Mouse (Mus musculus): ENCODE results near the gene Adamts4. TPM values are rescaled to one million over a fixed set of nuclear protein-coding genes. Genes with fewer than 3 reads are reported as not detected.

The Adamts4 gene
- polyA plus RNA-seq, 1 experiment from 2014 or later = 6.1 TPM

- Histone ChIP-seq H3K36me3 (replicated peaks; ENCODE audit: control insufficient read depth, insufficient read depth, low read depth, low read length) (no peaks in the 10 kb centered on the region), H3K27me3 (ENCODE audit: control insufficient read depth, insufficient read depth, low read length) (no peaks in the 10 kb centered on the region), H3K4me2 (ENCODE audit: low read depth, low read length) (no peak within 1 kb of the TSS), H3K4me1 (ENCODE audit: control insufficient read depth, insufficient read depth, low read length) (no peaks in the 10 kb centered on the region), H3K9ac (replicated peaks; ENCODE audit: low read length) (no peak within 1 kb of the TSS), H3K4me3 (ENCODE audit: low read depth, low read length) (no peak within 1 kb of the TSS), H3K9me3 (replicated peaks; ENCODE audit: control insufficient read depth, low read length) (no peaks in the 10 kb centered on the region), H3K27ac (replicated peaks; ENCODE audit: low read depth, low read length) (no peak within 1 kb of the TSS)
- DNase-seq (ENCODE audit: low spot score) (no peak), ATAC-seq (replicated peaks; ENCODE audit: insufficient number of reproducible peaks, low FRiP score, low TSS enrichment, low read depth) (no peak)
- WGBS = 79% methylated on average over 5 of the region's 5 CpGs
These were observed 25.4 kb upstream of the Adamts4 start, which contains the start of gene Apoa2 for GRCm38 (mm10) chr1:171224857-171225256. Gene Apoa2 (plus strand): TSS chr1:171225054.

- Histone ChIP-seq H3K27me3 (ENCODE audit: control insufficient read depth, insufficient read depth, low read length) (no peaks in the 10 kb centered on the region), H3K9ac (replicated peaks; ENCODE audit: low read length) (no peak overlapping the region), H3K4me2 (ENCODE audit: low read depth, low read length) (no peak overlapping the region), H3K4me1 (ENCODE audit: control insufficient read depth, insufficient read depth, low read length) (no peaks in the 10 kb centered on the region), H3K9me3 (replicated peaks; ENCODE audit: control insufficient read depth, low read length) (no peaks in the 10 kb centered on the region), H3K4me3 (ENCODE audit: low read depth, low read length) (no peak overlapping the region), H3K36me3 (replicated peaks; ENCODE audit: control insufficient read depth, insufficient read depth, low read depth, low read length) (no peaks in the 10 kb centered on the region), H3K27ac (replicated peaks; ENCODE audit: low read depth, low read length) (no peak overlapping the region)
- DNase-seq (ENCODE audit: low spot score) = no peak
- 49% methylated on average over 4 of the region's 4 CpGs for WGBS
- no peak for ATAC-seq (replicated peaks; ENCODE audit: insufficient number of reproducible peaks, low FRiP score, low TSS enrichment, low read depth)
These were observed 23.4 kb upstream of the Adamts4 start for GRCm38 (mm10) chr1:171226780-171227179.

- no peak overlapping the region for H3K4me2 ChIP-seq (ENCODE audit: low read depth, low read length)
- H3K27ac ChIP-seq (replicated peaks; ENCODE audit: low read depth, low read length) = no peak overlapping the region
- no peak overlapping the region for H3K4me3 ChIP-seq (ENCODE audit: low read depth, low read length)
- no peaks in the 10 kb centered on the region for H3K4me1 ChIP-seq (ENCODE audit: control insufficient read depth, insufficient read depth, low read length)
- WGBS = 93% methylated on average over 1 of the region's 1 CpGs
- H3K9ac ChIP-seq (replicated peaks; ENCODE audit: low read length) = no peak overlapping the region
- DNase-seq (ENCODE audit: low spot score) (no peak), ATAC-seq (replicated peaks; ENCODE audit: insufficient number of reproducible peaks, low FRiP score, low TSS enrichment, low read depth) (no peak)
- no peaks in the 10 kb centered on the region for H3K27me3 ChIP-seq (ENCODE audit: control insufficient read depth, insufficient read depth, low read length)
- H3K9me3 ChIP-seq (replicated peaks; ENCODE audit: control insufficient read depth, low read length) = no peaks in the 10 kb centered on the region
- H3K36me3 ChIP-seq (replicated peaks; ENCODE audit: control insufficient read depth, insufficient read depth, low read depth, low read length) = no peaks in the 10 kb centered on the region
These were observed 22.3 kb upstream of the Adamts4 start for GRCm38 (mm10) chr1:171227879-171228278.

GRCm38 (mm10) chr1:171229750-171230149, 20.5 kb upstream of the Adamts4 start:
- H3K27ac ChIP-seq (replicated peaks; ENCODE audit: low read depth, low read length) = no peak overlapping the region
- H3K4me3 ChIP-seq (ENCODE audit: low read depth, low read length) = no peak overlapping the region
- no peaks in the 10 kb centered on the region for H3K9me3 ChIP-seq (replicated peaks; ENCODE audit: control insufficient read depth, low read length)
- no peak overlapping the region for H3K4me2 ChIP-seq (ENCODE audit: low read depth, low read length)
- peaks cover 4% of the 10 kb centered on the region; the same call in 1 of the 2 replicates for H3K36me3 ChIP-seq (replicated peaks; ENCODE audit: control insufficient read depth, insufficient read depth, low read depth, low read length)
- 39% methylated on average over 6 of the region's 6 CpGs for WGBS
- no peaks in the 10 kb centered on the region for H3K27me3 ChIP-seq (ENCODE audit: control insufficient read depth, insufficient read depth, low read length)
- no peaks in the 10 kb centered on the region for H3K4me1 ChIP-seq (ENCODE audit: control insufficient read depth, insufficient read depth, low read length)
- DNase-seq (ENCODE audit: low spot score) (peak; percentile 25), ATAC-seq (replicated peaks; ENCODE audit: insufficient number of reproducible peaks, low FRiP score, low TSS enrichment, low read depth) (no peak)
- no peak overlapping the region for H3K9ac ChIP-seq (replicated peaks; ENCODE audit: low read length)

GRCm38 (mm10) chr1:171230215-171230614, 20.0 kb upstream of the Adamts4 start:
- no peak overlapping the region for H3K4me3 ChIP-seq (ENCODE audit: low read depth, low read length)
- DNase-seq (ENCODE audit: low spot score) = peak; percentile 57
- no peak overlapping the region for H3K9ac ChIP-seq (replicated peaks; ENCODE audit: low read length)
- H3K36me3 ChIP-seq (replicated peaks; ENCODE audit: control insufficient read depth, insufficient read depth, low read depth, low read length) = peaks cover 9% of the 10 kb centered on the region; the same call in 1 of the 2 replicates
- no peaks in the 10 kb centered on the region for H3K4me1 ChIP-seq (ENCODE audit: control insufficient read depth, insufficient read depth, low read length)
- H3K27ac ChIP-seq (replicated peaks; ENCODE audit: low read depth, low read length) = no peak overlapping the region
- H3K4me2 ChIP-seq (ENCODE audit: low read depth, low read length) = no peak overlapping the region
- no peaks in the 10 kb centered on the region for H3K9me3 ChIP-seq (replicated peaks; ENCODE audit: control insufficient read depth, low read length)
- H3K27me3 ChIP-seq (ENCODE audit: control insufficient read depth, insufficient read depth, low read length) = no peaks in the 10 kb centered on the region
- ATAC-seq (replicated peaks; ENCODE audit: insufficient number of reproducible peaks, low FRiP score, low TSS enrichment, low read depth) = no peak
- 32% methylated on average over 3 of the region's 3 CpGs for WGBS

- Histone ChIP-seq H3K27ac (replicated peaks; ENCODE audit: low read depth, low read length) (no peak overlapping the region), H3K4me1 (ENCODE audit: control insufficient read depth, insufficient read depth, low read length) (no peaks in the 10 kb centered on the region), H3K36me3 (replicated peaks; ENCODE audit: control insufficient read depth, insufficient read depth, low read depth, low read length) (peaks cover 13% of the 10 kb centered on the region; the same call in 1 of the 2 replicates), H3K4me3 (ENCODE audit: low read depth, low read length) (no peak overlapping the region), H3K9me3 (replicated peaks; ENCODE audit: control insufficient read depth, low read length) (no peaks in the 10 kb centered on the region), H3K27me3 (ENCODE audit: control insufficient read depth, insufficient read depth, low read length) (no peaks in the 10 kb centered on the region), H3K9ac (replicated peaks; ENCODE audit: low read length) (no peak overlapping the region), H3K4me2 (ENCODE audit: low read depth, low read length) (no peak overlapping the region)
- 40% methylated on average over 4 of the region's 4 CpGs for WGBS
- DNase-seq (ENCODE audit: low spot score) = no peak
- no peak for ATAC-seq (replicated peaks; ENCODE audit: insufficient number of reproducible peaks, low FRiP score, low TSS enrichment, low read depth)
These were observed 18.4 kb upstream of the Adamts4 start for GRCm38 (mm10) chr1:171231844-171232243.

GRCm38 (mm10) chr1:171232348-171232747, 17.9 kb upstream of the Adamts4 start:
- Histone ChIP-seq H3K9ac (replicated peaks; ENCODE audit: low read length) (no peak overlapping the region), H3K9me3 (replicated peaks; ENCODE audit: control insufficient read depth, low read length) (no peaks in the 10 kb centered on the region), H3K36me3 (replicated peaks; ENCODE audit: control insufficient read depth, insufficient read depth, low read depth, low read length) (peaks cover 13% of the 10 kb centered on the region; the same call in 1 of the 2 replicates), H3K27ac (replicated peaks; ENCODE audit: low read depth, low read length) (no peak overlapping the region), H3K4me1 (ENCODE audit: control insufficient read depth, insufficient read depth, low read length) (no peaks in the 10 kb centered on the region), H3K4me3 (ENCODE audit: low read depth, low read length) (no peak overlapping the region), H3K27me3 (ENCODE audit: control insufficient read depth, insufficient read depth, low read length) (no peaks in the 10 kb centered on the region), H3K4me2 (ENCODE audit: low read depth, low read length) (no peak overlapping the region)
- 87% methylated on average over 5 of the region's 5 CpGs for WGBS
- DNase-seq (ENCODE audit: low spot score) = no peak
- ATAC-seq (replicated peaks; ENCODE audit: insufficient number of reproducible peaks, low FRiP score, low TSS enrichment, low read depth) = no peak

GRCm38 (mm10) chr1:171232800-171233730, 17.2 kb upstream of the Adamts4 start:
- H3K4me2 ChIP-seq (ENCODE audit: low read depth, low read length) = no peak overlapping the region
- no peaks in the 10 kb centered on the region for H3K4me1 ChIP-seq (ENCODE audit: control insufficient read depth, insufficient read depth, low read length)
- no peak for ATAC-seq (replicated peaks; ENCODE audit: insufficient number of reproducible peaks, low FRiP score, low TSS enrichment, low read depth)
- no peaks in the 10 kb centered on the region for H3K9me3 ChIP-seq (replicated peaks; ENCODE audit: control insufficient read depth, low read length)
- H3K36me3 ChIP-seq (replicated peaks; ENCODE audit: control insufficient read depth, insufficient read depth, low read depth, low read length) = peaks cover 15% of the 10 kb centered on the region; the same call in 1 of the 2 replicates
- DNase-seq (ENCODE audit: low spot score) = no peak
- no peaks in the 10 kb centered on the region for H3K27me3 ChIP-seq (ENCODE audit: control insufficient read depth, insufficient read depth, low read length)
- H3K9ac ChIP-seq (replicated peaks; ENCODE audit: low read length) = no peak overlapping the region
- no peak overlapping the region for H3K27ac ChIP-seq (replicated peaks; ENCODE audit: low read depth, low read length)
- no peak overlapping the region for H3K4me3 ChIP-seq (ENCODE audit: low read depth, low read length)
- WGBS = 89% methylated on average over 12 of the region's 12 CpGs
